Mouse (Mus musculus): ENCODE measurements around the gene Mmp14. TPM values are rescaled to one million over a fixed set of nuclear protein-coding genes. Genes with fewer than 3 reads are reported as not detected.

Gene Mmp14
- polyA plus RNA-seq, 1 experiment from 2014 or later = 58.5 TPM

DNA sequence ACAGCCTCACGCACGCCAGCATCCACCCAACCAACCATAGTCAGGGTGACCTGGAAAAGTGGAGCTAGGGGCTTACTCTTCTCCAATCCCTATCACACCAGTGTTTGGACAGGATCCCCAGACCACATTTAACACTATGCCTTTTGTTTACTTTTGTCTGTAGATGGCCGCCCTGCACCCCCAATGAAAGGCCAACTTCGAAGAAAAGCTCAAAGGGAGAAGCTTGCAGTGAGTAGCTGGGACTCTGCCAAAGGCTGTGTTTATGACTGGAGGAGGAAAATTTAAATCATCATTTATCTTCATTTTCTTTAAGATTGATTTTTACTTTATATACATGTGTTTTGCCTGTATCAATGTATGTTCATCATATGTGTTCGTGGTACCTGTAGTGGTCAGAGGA, 3.0 kb upstream of the Mmp14 start:
- Histone ChIP-seq H3K27me3 (ENCODE audit: control insufficient read depth, insufficient read depth, low read length) (no peaks in the 10 kb centered on the region), H3K9me3 (ENCODE audit: control insufficient read depth, low read length) (no peaks in the 10 kb centered on the region), H3K4me1 (ENCODE audit: control insufficient read depth, insufficient read depth, low read length) (peaks cover 26% of the 10 kb centered on the region), H3K36me3 (ENCODE audit: control insufficient read depth, insufficient read depth, low read length) (peaks cover 6% of the 10 kb centered on the region; the same call in 1 of the 2 replicates), H3K9ac (replicated peaks; ENCODE audit: low read length) (no peak overlapping the region), H3K4me2 (ENCODE audit: low read length) (no peak overlapping the region), H3K4me3 (replicated peaks; ENCODE audit: low read depth, low read length) (no peak overlapping the region), H3K27ac (replicated peaks; ENCODE audit: low read depth, low read length) (no peak overlapping the region)
- ATAC-seq (ENCODE audit: low FRiP score, low TSS enrichment) = no peak
- no peak for DNase-seq
- WGBS = 94% methylated on average over 5 of the region's 5 CpGs

DNA sequence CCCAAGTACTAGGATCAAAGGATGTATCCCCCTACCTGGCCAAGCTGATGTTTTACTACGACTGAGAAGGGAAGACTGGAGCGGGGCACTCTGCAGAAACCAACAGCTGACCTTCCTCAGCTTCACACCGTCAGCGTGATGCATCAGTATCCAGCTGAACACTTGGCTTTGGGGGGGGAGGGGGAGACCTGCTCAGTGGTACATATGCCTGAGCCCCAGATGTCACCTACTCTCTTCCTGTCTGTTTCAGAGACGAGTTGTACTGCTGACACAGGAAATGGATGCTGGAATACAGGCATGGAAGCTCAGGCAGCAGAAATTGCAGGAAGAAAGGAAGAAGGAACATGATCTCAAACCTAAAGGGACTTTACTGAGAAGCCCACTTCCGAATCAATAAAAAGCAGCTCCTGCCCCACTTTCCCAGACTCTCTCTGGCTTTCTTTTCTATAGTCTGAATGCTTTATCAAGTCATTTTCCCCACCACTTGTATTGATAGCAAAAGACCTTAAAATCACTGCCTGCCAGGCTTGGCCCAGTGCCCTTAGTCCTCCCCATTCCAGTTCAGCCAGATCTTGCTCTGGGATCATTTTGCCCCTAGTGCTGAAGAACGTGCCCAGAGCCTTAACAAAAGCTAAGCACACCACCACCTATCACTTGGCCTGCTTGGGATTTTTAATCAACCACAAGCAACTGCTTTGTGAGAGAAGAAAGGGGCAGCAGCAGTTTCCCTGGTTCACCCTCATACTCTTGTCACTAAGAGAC, 1.9 kb upstream of the Mmp14 start:
- Histone ChIP-seq H3K27me3 (ENCODE audit: control insufficient read depth, insufficient read depth, low read length) (no peaks in the 10 kb centered on the region), H3K4me3 (replicated peaks; ENCODE audit: low read depth, low read length) (no peak overlapping the region), H3K4me1 (ENCODE audit: control insufficient read depth, insufficient read depth, low read length) (peaks cover 34% of the 10 kb centered on the region), H3K9me3 (ENCODE audit: control insufficient read depth, low read length) (no peaks in the 10 kb centered on the region), H3K4me2 (ENCODE audit: low read length) (peak overlapping the region; percentile 67), H3K36me3 (ENCODE audit: control insufficient read depth, insufficient read depth, low read length) (peaks cover 6% of the 10 kb centered on the region; the same call in 1 of the 2 replicates), H3K9ac (replicated peaks; ENCODE audit: low read length) (no peak overlapping the region), H3K27ac (replicated peaks; ENCODE audit: low read depth, low read length) (0 out of 2 replicates have a peak overlapping the region, but pooled peaks have one; percentile 84)
- no peak for DNase-seq
- WGBS = 66% methylated on average over 7 of the region's 7 CpGs
- no peak for ATAC-seq (ENCODE audit: low FRiP score, low TSS enrichment)

GRCm38 (mm10) chr14:54430406-54431145, 836 bp upstream of the Mmp14 start:
- peaks cover 34% of the 10 kb centered on the region for H3K4me1 ChIP-seq (ENCODE audit: control insufficient read depth, insufficient read depth, low read length)
- 3% methylated on average over 18 of the region's 18 CpGs for WGBS

GRCm38 (mm10) chr14:54432078-54432836, 845 bp downstream of the Mmp14 start:
- H3K4me3 ChIP-seq (replicated peaks; ENCODE audit: low read depth, low read length) = peak overlapping the region; percentile 55
- no peaks in the 10 kb centered on the region for H3K27me3 ChIP-seq (ENCODE audit: control insufficient read depth, insufficient read depth, low read length)
- peak; percentile 22; the same call in 1 of the 2 replicates for ATAC-seq (ENCODE audit: low FRiP score, low TSS enrichment)
- H3K36me3 ChIP-seq (ENCODE audit: control insufficient read depth, insufficient read depth, low read length) = peaks cover 6% of the 10 kb centered on the region; the same call in 1 of the 2 replicates
- peak; percentile 61 for DNase-seq
- H3K9ac ChIP-seq (replicated peaks; ENCODE audit: low read length) = peak overlapping the region; percentile 78
- peaks cover 28% of the 10 kb centered on the region for H3K4me1 ChIP-seq (ENCODE audit: control insufficient read depth, insufficient read depth, low read length)
- peak overlapping the region; percentile 84 for H3K27ac ChIP-seq (replicated peaks; ENCODE audit: low read depth, low read length)
- peak overlapping the region; percentile 67 for H3K4me2 ChIP-seq (ENCODE audit: low read length)
- H3K9me3 ChIP-seq (ENCODE audit: control insufficient read depth, low read length) = no peaks in the 10 kb centered on the region
- under 1% methylated on average over 54 of the region's 54 CpGs for WGBS

More at GRCm38 (mm10) chr14:54430406-54431145, 836 bp upstream of the Mmp14 start:
- H3K9ac ChIP-seq (replicated peaks; ENCODE audit: low read length) = peak overlapping the region; percentile 78
- H3K36me3 ChIP-seq (ENCODE audit: control insufficient read depth, insufficient read depth, low read length) = peaks cover 6% of the 10 kb centered on the region; the same call in 1 of the 2 replicates
- peak overlapping the region; percentile 67 for H3K4me2 ChIP-seq (ENCODE audit: low read length)
- H3K27ac ChIP-seq (replicated peaks; ENCODE audit: low read depth, low read length) = peak overlapping the region; percentile 84
- DNase-seq = peak; percentile 62
- ATAC-seq (ENCODE audit: low FRiP score, low TSS enrichment) = no peak
- no peaks in the 10 kb centered on the region for H3K9me3 ChIP-seq (ENCODE audit: control insufficient read depth, low read length)
- peak overlapping the region; percentile 55 for H3K4me3 ChIP-seq (replicated peaks; ENCODE audit: low read depth, low read length)
- no peaks in the 10 kb centered on the region for H3K27me3 ChIP-seq (ENCODE audit: control insufficient read depth, insufficient read depth, low read length)

DNA sequence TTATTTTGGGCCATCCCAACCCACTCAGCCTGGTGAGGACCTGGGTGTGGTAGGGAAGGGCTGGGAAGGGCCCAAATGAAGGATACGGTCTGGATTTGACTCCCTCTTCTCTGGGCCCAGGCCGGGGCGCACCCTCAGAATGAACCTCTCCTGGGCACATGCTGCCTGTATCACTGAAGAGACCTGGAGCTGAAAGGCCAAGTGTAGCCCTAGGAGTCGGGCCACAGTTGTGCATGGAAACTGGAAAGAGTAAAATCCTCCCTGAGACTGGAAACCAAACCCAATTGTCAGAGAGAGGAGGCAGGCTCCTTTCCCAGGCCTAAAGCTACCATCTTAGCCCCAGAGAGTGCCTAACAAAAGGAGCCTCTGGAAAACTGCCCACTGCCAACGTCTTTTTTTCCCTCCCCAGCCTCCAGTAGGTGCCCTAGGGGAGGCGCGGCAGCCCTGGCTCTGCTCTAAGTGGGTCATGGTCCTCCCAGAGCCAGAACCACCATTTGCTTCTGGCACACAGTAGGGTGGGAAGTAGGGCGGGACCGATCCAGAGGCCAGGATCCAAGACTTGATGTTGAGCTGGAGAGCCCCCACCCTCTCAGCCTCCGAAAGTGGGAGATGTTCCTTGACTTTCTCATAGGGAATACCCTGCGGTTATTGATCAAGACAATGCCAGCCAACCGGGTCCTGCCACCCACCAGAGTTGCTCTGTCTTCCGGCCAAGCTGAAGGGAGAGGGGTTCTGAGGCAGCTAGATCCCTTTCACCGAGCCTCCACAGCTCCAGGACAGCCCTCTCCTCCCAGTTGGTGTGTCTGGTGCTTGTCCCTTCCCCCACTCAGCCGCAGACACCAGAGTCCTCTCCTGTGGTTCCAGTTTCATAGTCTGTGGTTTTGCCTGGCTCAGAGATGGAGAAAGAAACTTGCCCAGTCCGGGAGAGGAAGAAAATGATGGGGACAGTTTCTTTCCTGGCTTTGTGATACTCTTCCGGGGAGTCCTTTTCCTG, 1.7 kb downstream of the Mmp14 start:
- peaks cover 7% of the 10 kb centered on the region; the same call in 1 of the 2 replicates for H3K36me3 ChIP-seq (ENCODE audit: control insufficient read depth, insufficient read depth, low read length)
- peak overlapping the region; percentile 84 for H3K27ac ChIP-seq (replicated peaks; ENCODE audit: low read depth, low read length)
- ATAC-seq (ENCODE audit: low FRiP score, low TSS enrichment) (peak; percentile 20; the same call in 1 of the 2 replicates), DNase-seq (peak; percentile 53)
- H3K9me3 ChIP-seq (ENCODE audit: control insufficient read depth, low read length) = no peaks in the 10 kb centered on the region
- H3K4me2 ChIP-seq (ENCODE audit: low read length) = peak overlapping the region; percentile 67
- H3K27me3 ChIP-seq (ENCODE audit: control insufficient read depth, insufficient read depth, low read length) = no peaks in the 10 kb centered on the region
- 41% methylated on average over 17 of the region's 17 CpGs for WGBS
- peaks cover 22% of the 10 kb centered on the region for H3K4me1 ChIP-seq (ENCODE audit: control insufficient read depth, insufficient read depth, low read length)
- peak overlapping the region; percentile 55 for H3K4me3 ChIP-seq (replicated peaks; ENCODE audit: low read depth, low read length)
- peak overlapping the region; percentile 78 for H3K9ac ChIP-seq (replicated peaks; ENCODE audit: low read length)

GRCm38 (mm10) chr14:54433941-54434531, 2.6 kb downstream of the Mmp14 start:
- Histone ChIP-seq H3K27ac (replicated peaks; ENCODE audit: low read depth, low read length) (no peak overlapping the region), H3K9me3 (ENCODE audit: control insufficient read depth, low read length) (no peaks in the 10 kb centered on the region), H3K4me1 (ENCODE audit: control insufficient read depth, insufficient read depth, low read length) (peaks cover 22% of the 10 kb centered on the region), H3K4me2 (ENCODE audit: low read length) (peak overlapping the region; percentile 67), H3K4me3 (replicated peaks; ENCODE audit: low read depth, low read length) (peak overlapping the region; percentile 55; the same call in 1 of the 2 replicates), H3K36me3 (ENCODE audit: control insufficient read depth, insufficient read depth, low read length) (peaks cover 14% of the 10 kb centered on the region; the same call in 1 of the 2 replicates), H3K27me3 (ENCODE audit: control insufficient read depth, insufficient read depth, low read length) (no peaks in the 10 kb centered on the region), H3K9ac (replicated peaks; ENCODE audit: low read length) (peak overlapping the region; percentile 78)
- 75% methylated on average over 12 of the region's 12 CpGs for WGBS
- ATAC-seq (ENCODE audit: low FRiP score, low TSS enrichment) = no peak
- DNase-seq = no peak

- Histone ChIP-seq H3K4me2 (ENCODE audit: low read length) (no peak overlapping the region), H3K9ac (replicated peaks; ENCODE audit: low read length) (no peak overlapping the region), H3K27ac (replicated peaks; ENCODE audit: low read depth, low read length) (no peak overlapping the region), H3K4me1 (ENCODE audit: control insufficient read depth, insufficient read depth, low read length) (peaks cover 15% of the 10 kb centered on the region), H3K36me3 (ENCODE audit: control insufficient read depth, insufficient read depth, low read length) (peaks cover 18% of the 10 kb centered on the region; the same call in 1 of the 2 replicates), H3K27me3 (ENCODE audit: control insufficient read depth, insufficient read depth, low read length) (no peaks in the 10 kb centered on the region), H3K4me3 (replicated peaks; ENCODE audit: low read depth, low read length) (no peak overlapping the region), H3K9me3 (ENCODE audit: control insufficient read depth, low read length) (no peaks in the 10 kb centered on the region)
- 92% methylated on average over 11 of the region's 11 CpGs for WGBS
- ATAC-seq (ENCODE audit: low FRiP score, low TSS enrichment) = no peak
- no peak for DNase-seq
Observed at GRCm38 (mm10) chr14:54435194-54435918, 3.9 kb downstream of the Mmp14 start.
